ENCODE assay signal across 22 mouse cellular contexts in the genomic region with DNA sequence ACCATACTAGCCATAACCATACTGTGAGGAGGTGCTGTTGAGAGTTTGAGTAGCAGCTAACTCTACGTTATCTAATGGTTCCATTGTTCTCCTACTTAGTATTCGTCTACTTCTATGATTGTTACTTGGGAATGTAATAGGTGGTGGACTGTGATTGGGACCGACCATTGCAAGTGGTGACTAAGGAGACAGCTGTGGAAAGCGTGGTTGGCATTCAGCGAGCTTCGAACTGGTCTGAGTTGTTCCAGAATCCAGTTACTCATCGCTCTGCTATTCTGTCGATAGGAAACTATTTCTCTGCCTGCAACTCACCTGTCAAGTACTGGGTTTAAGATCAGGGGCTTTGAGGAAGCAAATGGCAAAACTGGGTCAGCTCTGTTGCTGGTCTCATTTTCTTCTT. TPM values are rescaled to one million over a fixed set of nuclear protein-coding genes. Genes with fewer than 3 reads are reported as not detected.
DNase-seq lines count a peak whose midpoint lies in the region; ATAC-seq and TF ChIP-seq lines count a peak whose summit lies in the region.
"Had no signal": no experiment of that assay in that cellular context is flagged by ENCODE, and none has a peak within 500 bp of the region (broad histone marks: within the 10 kb centered on the region; RNA-seq: fewer than 3 reads in every experiment).

No protein-coding gene starts in this region.

- H3K9me3 ChIP-seq in forebrain, embryonic 11.5 days (ENCODE audit: control insufficient read depth, low read length), result no peaks in the 10 kb centered on the region
- H3K9me3 ChIP-seq in forebrain, embryonic 13.5 days (replicated peaks), result no peaks in the 10 kb centered on the region
- H3K9me3 ChIP-seq: embryonic facial prominence, embryonic 10.5 days; embryonic facial prominence, embryonic 12.5 days; forebrain, embryonic 12.5 days; forebrain, embryonic 15.5 days had no signal

- H3K27me3 ChIP-seq in forebrain, embryonic 11.5 days (ENCODE audit: control insufficient read depth, insufficient read depth, low read length), result no peaks in the 10 kb centered on the region
- H3K27me3 ChIP-seq in forebrain, embryonic 13.5 days, result no peaks in the 10 kb centered on the region
- H3K27me3 ChIP-seq in Patski, result no peaks in the 10 kb centered on the region
- H3K27me3 ChIP-seq: embryonic facial prominence, embryonic 12.5 days; forebrain, embryonic 12.5 days; forebrain, embryonic 15.5 days had no signal

- H3K9ac ChIP-seq in forebrain, embryonic 11.5 days (ENCODE audit: low read length), result no peak overlapping the region
- no peak overlapping the region for H3K9ac ChIP-seq in forebrain, embryonic 13.5 days
- H3K9ac ChIP-seq: embryonic facial prominence, embryonic 12.5 days; forebrain, embryonic 12.5 days; forebrain, embryonic 15.5 days; forebrain, postnatal 0 days had no signal

- ATAC-seq in forebrain, embryonic 11.5 days (replicated peaks; ENCODE audit: low FRiP score), result no peak
- no peak for ATAC-seq in forebrain, embryonic 13.5 days
- ATAC-seq in Patski, result peak; percentile 51
- ATAC-seq: activated CD4-positive, CD25-positive, alpha-beta regulatory T cell, adult 4 months; forebrain, embryonic 15.5 days; forebrain, postnatal 0 days had no signal

- POLR2A ChIA-PET in Patski (lab: Charles Lee), result interaction anchor here (0.6 to 1.4 kb wide), 3 partner anchors 10 to 413 kb away, joined by 4 to 5 read pairs (median 4); no protein-coding TSS in a partner anchor

- H3K4me2 ChIP-seq in forebrain, embryonic 11.5 days (ENCODE audit: low read depth, low read length, severe bottlenecking), result no peak overlapping the region
- no peak overlapping the region for H3K4me2 ChIP-seq in forebrain, embryonic 13.5 days
- H3K4me2 ChIP-seq: embryonic facial prominence, embryonic 12.5 days; forebrain, embryonic 12.5 days; forebrain, embryonic 15.5 days had no signal

- in situ Hi-C loops in Patski (cut with MboI; ENCODE audit: low pct_unique_long_range_greater_than_20kb), result no loop called here

- H3K27ac ChIP-seq in forebrain, embryonic 11.5 days (ENCODE audit: low read depth, low read length), result no peak overlapping the region
- H3K27ac ChIP-seq in forebrain, embryonic 13.5 days, result no peak overlapping the region
- H3K27ac ChIP-seq: embryonic facial prominence, embryonic 10.5 days; embryonic facial prominence, embryonic 12.5 days; forebrain, embryonic 12.5 days; forebrain, embryonic 15.5 days had no signal

- peak; percentile 23 for DNase-seq in forebrain, embryonic 11.5 days (ENCODE audit: low spot score)
- peak; percentile 31 for DNase-seq in Muller cell, postnatal 12 days (ENCODE audit: inconsistent ontology term)
- DNase-seq in Patski (ENCODE audit: low read depth, low spot score), result no peak
- no peak for DNase-seq in B cell, adult 2 months
- no peak for DNase-seq in right cerebral cortex, postnatal 25 days
- DNase-seq in frontal cortex, adult 2 months (ENCODE audit: extremely low spot score in 1 of 2, low spot score in 1 of 2), result no peak
- DNase-seq: adrenal gland, adult 8-10 months; adrenal gland, postnatal 14 days; adrenal gland, postnatal 36 days; cerebellum, adult 11-12 months; cerebellum, adult 2 months; cerebellum, adult 9-10 months; cerebellum, postnatal 10 days; cerebellum, postnatal 25 days; embryo, embryonic 11 days; forebrain, postnatal 0 days had no signal

- WGBS in forebrain, embryonic 11.5 days, result 92% methylated on average over 8 of the region's 8 CpGs
- 92% methylated on average over 8 of the region's 8 CpGs for WGBS in forebrain, embryonic 13.5 days

- H3K36me3 ChIP-seq in forebrain, embryonic 11.5 days (ENCODE audit: control insufficient read depth, insufficient read depth, low read length), result no peaks in the 10 kb centered on the region
- peaks cover 8% of the 10 kb centered on the region for H3K36me3 ChIP-seq in forebrain, embryonic 13.5 days (ENCODE audit: poor library complexity, severe bottlenecking)

- no peak for TF ChIP-seq CTCF in Patski (IDR thresholded peaks at IDR 0.05)

- CTCF ChIA-PET in Patski (lab: Charles Lee), result interaction anchor here (0.8 to 2.4 kb wide), 4 partner anchors 10 to 176 kb away, joined by 3 to 9 read pairs (median 3); no protein-coding TSS in a partner anchor

- no peak overlapping the region for H3K4me3 ChIP-seq in forebrain, embryonic 11.5 days (ENCODE audit: low read depth, low read length)
- no peak overlapping the region for H3K4me3 ChIP-seq in forebrain, embryonic 13.5 days
- H3K4me3 ChIP-seq: embryonic facial prominence, embryonic 10.5 days; embryonic facial prominence, embryonic 12.5 days; forebrain, embryonic 12.5 days; forebrain, embryonic 15.5 days had no signal

- no peaks in the 10 kb centered on the region for H3K4me1 ChIP-seq in forebrain, embryonic 11.5 days (replicated peaks; ENCODE audit: control insufficient read depth, insufficient read depth, low read length)
- H3K4me1 ChIP-seq in forebrain, embryonic 13.5 days, result peaks cover 3% of the 10 kb centered on the region; the same call in 1 of the 2 replicates
- H3K4me1 ChIP-seq: embryonic facial prominence, embryonic 10.5 days; embryonic facial prominence, embryonic 12.5 days; forebrain, embryonic 12.5 days; forebrain, embryonic 15.5 days had no signal

RNA-seq across cellular contexts. Expression of gene Tifa, which starts 11.6 kb away (rescaled TPM):
- 2.9 and 3.2 TPM in 2 replicates for polyA plus RNA-seq in forebrain, embryonic 11.5 days (2014; fragmentation: Nextera tagmentation; extraction: Ambion mirVana)
- polyA plus RNA-seq in forebrain, embryonic 13.5 days (2015; fragmentation: Nextera tagmentation; extraction: Ambion mirVana), result 4.9 and 5.0 TPM in 2 replicates
- 86.0 TPM for polyA plus RNA-seq in Patski (2021)
- polyA plus RNA-seq in frontal cortex, adult 2 months (2012; rRNA removed), result 6.6 and 7.7 TPM in 2 replicates

RNA-seq across cellular contexts. Expression of gene Alpk1, which starts 20.8 kb away (rescaled TPM):
- polyA plus RNA-seq in forebrain, embryonic 11.5 days (2014; fragmentation: Nextera tagmentation; extraction: Ambion mirVana), result 0.80 and 1.3 TPM in 2 replicates
- polyA plus RNA-seq in forebrain, embryonic 13.5 days (2015; fragmentation: Nextera tagmentation; extraction: Ambion mirVana), result 1.1 and 1.4 TPM in 2 replicates
- polyA plus RNA-seq in Patski (2021), result 16.5 TPM
- polyA plus RNA-seq in frontal cortex, adult 2 months (2012; rRNA removed), result 3.6 and 4.2 TPM in 2 replicates

RNA-seq across cellular contexts. Expression of gene Ap1ar, which starts 36.2 kb away (rescaled TPM):
- 82.8 and 86.8 TPM in 2 replicates for polyA plus RNA-seq in forebrain, embryonic 11.5 days (2014; fragmentation: Nextera tagmentation; extraction: Ambion mirVana)
- 62.3 and 73.0 TPM in 2 replicates for polyA plus RNA-seq in forebrain, embryonic 13.5 days (2015; fragmentation: Nextera tagmentation; extraction: Ambion mirVana)
- 166 TPM for polyA plus RNA-seq in Patski (2021)
- polyA plus RNA-seq in frontal cortex, adult 2 months (2012; rRNA removed), result 59.2 and 65.6 TPM in 2 replicates

Comparison
In these comparisons a context has a peak if more than half of its experiments do, and no peak if none do; other contexts are left out.
1. DNase-seq: peak in forebrain, embryonic 11.5 days (single experiment) and Muller cell, postnatal 12 days (single experiment); none in Patski (single experiment), B cell, adult 2 months (0 of 2), right cerebral cortex, postnatal 25 days (single experiment) and frontal cortex, adult 2 months (0 of 2).
2. RNA of gene Tifa, which starts 11.6 kb away (polyA plus RNA-seq): 86.0 TPM in Patski (single experiment); 6.6 to 7.7 TPM in frontal cortex, adult 2 months, 4.9 to 5.0 TPM in forebrain, embryonic 13.5 days and 2.9 to 3.2 TPM in forebrain, embryonic 11.5 days; every median in the first group is over 10 times any median in the second.